Mouse (Mus musculus) liver, embryonic 12.5 days (tissue): ENCODE measurements around the gene Basp1. TPM values are rescaled to one million over a fixed set of nuclear protein-coding genes. Genes with fewer than 3 reads are reported as not detected.

Experiments used
- polyA plus RNA-seq: library from polyadenylated mRNA; unstranded; fragments of >200 nt; fragmentation: Nextera tagmentation; extraction: Ambion mirVana; gene quantifications from 2 replicates; pipeline ENCODE4 v1.2.1, GENCODE M21; 2016

The Basp1 gene
- polyA plus RNA-seq, 1 experiment from 2014 or later = 9.6 TPM

Other genes with a start within 250 kb of the Basp1 start
- 7.1 and 7.3 TPM in 2 replicates for gene Myo10, start 208.8 kb upstream of the Basp1 start, polyA plus RNA-seq